Mouse (Mus musculus) cortical plate, adult 2 months (tissue): ENCODE measurements around the gene Prpf8.

Source experiments
- CTCF ChIP-seq: fragments of 200-500 bp; IDR thresholded peaks from 2 replicates; pipeline ENCODE4 v1.5.1; 2011; ENCODE audit warnings: mild to moderate bottlenecking, control low read depth, low read length; ENCODE audit not compliant: insufficient read depth; ENCODE audit errors: extremely low read depth
- POLR2A ChIP-seq: fragments of 200-500 bp; IDR thresholded peaks from 2 replicates; pipeline ENCODE4 v1.6.1; 2011; ENCODE audit warnings: mild to moderate bottlenecking, low read length, control low read depth; ENCODE audit not compliant: insufficient read depth; ENCODE audit errors: extremely low read depth

GRCm38 (mm10) chr11:75508904-75509303 lies 22.3 kb downstream of the Prpf8 start:
- TF ChIP-seq CTCF (no peak), POLR2A (no peak)
